Mouse (Mus musculus) liver, postnatal 0 days (tissue): Measurements from ENCODE around the gene Itgax. TPM values are rescaled to one million over a fixed set of nuclear protein-coding genes. Genes with fewer than 3 reads are reported as not detected.
"Not testable (repeated sequence)": the region's sequence is repeated elsewhere in the genome, so short reads cannot be mapped to it uniquely, and the experiment has no call there.

Source experiments
- ATAC-seq: fragments of 200-750 bp; cut with Nextera tagmentation; 2 replicates; pipeline ENCODE4 v1.8.0; 2017; ENCODE audit warnings: mild to moderate bottlenecking, moderate library complexity
- DNase-seq: peaks from one replicate; pipeline ENCODE4 v3.0.0-alpha.2; 2016
- H3K27ac ChIP-seq: fragments of 300-500 bp; sonication (generic); 2 replicates; pipeline ENCODE4 v1.5.1; 2014; ENCODE audit warnings: antibody characterized with exemption, moderate library complexity, mild to moderate bottlenecking, low read depth
- H3K27me3 ChIP-seq: fragments of 300-500 bp; sonication (generic); 2 replicates; pipeline ENCODE4 v1.6.1; 2014; ENCODE audit warnings: low read length, control low read depth, mixed read lengths; ENCODE audit not compliant: insufficient read depth
- H3K36me3 ChIP-seq: fragments of 300-500 bp; sonication (generic); replicated peaks from 2 replicates; pipeline ENCODE4 v1.6.1; 2014; ENCODE audit warnings: mild to moderate bottlenecking, control low read depth, low read length, moderate library complexity, mixed read lengths; ENCODE audit not compliant: insufficient read depth
- H3K4me1 ChIP-seq: fragments of 300-500 bp; sonication (generic); 2 replicates; pipeline ENCODE4 v1.6.1; 2014; ENCODE audit warnings: antibody characterized with exemption, mild to moderate bottlenecking, control low read depth; ENCODE audit not compliant: insufficient read depth
- H3K4me2 ChIP-seq: fragments of 300-500 bp; sonication (generic); 2 replicates; pipeline ENCODE4 v1.6.1; 2014; ENCODE audit warnings: low read depth, mild to moderate bottlenecking, low read length, moderate library complexity, mixed read lengths
- H3K4me3 ChIP-seq: fragments of 300-500 bp; sonication (generic); 2 replicates; pipeline ENCODE4 v1.5.1; 2014; ENCODE audit warnings: low read depth, low read length
- H3K9ac ChIP-seq: fragments of 300-500 bp; sonication (generic); replicated peaks from 2 replicates; pipeline ENCODE4 v1.6.1; 2014; ENCODE audit warnings: mild to moderate bottlenecking, moderate library complexity
- H3K9me3 ChIP-seq: fragments of 300-500 bp; sonication (generic); 2 replicates; pipeline ENCODE4 v1.6.1; 2016; ENCODE audit warnings: mild to moderate bottlenecking, control low read depth, low read length, mixed read lengths
- CTCF ChIP-seq: sonication (generic); IDR thresholded peaks from 2 replicates; pipeline ENCODE4 v1.5.1; 2016; ENCODE audit warnings: antibody characterized with exemption, low read depth
- EP300 ChIP-seq: IDR thresholded peaks from 2 replicates; pipeline ENCODE4 v1.6.1; 2016; ENCODE audit warnings: antibody characterized with exemption, low read depth, mild to moderate bottlenecking
- WGBS: fragments of 180-500 bp; shearing (Covaris S2); extraction: QIAGEN DNeasy Blood & Tissue Kit; methylation state at CpG from one replicate; pipeline ENCODE4 v1.1.7; 2014; ENCODE audit not compliant: insufficient replicate concordance; 5-methylcytosine and 5-hydroxymethylcytosine counted together
- polyA plus RNA-seq: library from polyadenylated mRNA; unstranded; fragments of >200 nt; fragmentation: Nextera tagmentation; extraction: Ambion mirVana; gene quantifications from 2 replicates; pipeline ENCODE4 v1.2.1, GENCODE M21; 2015

The Itgax gene
- polyA plus RNA-seq, 1 experiment from 2014 or later = 0.34 TPM

DNA sequence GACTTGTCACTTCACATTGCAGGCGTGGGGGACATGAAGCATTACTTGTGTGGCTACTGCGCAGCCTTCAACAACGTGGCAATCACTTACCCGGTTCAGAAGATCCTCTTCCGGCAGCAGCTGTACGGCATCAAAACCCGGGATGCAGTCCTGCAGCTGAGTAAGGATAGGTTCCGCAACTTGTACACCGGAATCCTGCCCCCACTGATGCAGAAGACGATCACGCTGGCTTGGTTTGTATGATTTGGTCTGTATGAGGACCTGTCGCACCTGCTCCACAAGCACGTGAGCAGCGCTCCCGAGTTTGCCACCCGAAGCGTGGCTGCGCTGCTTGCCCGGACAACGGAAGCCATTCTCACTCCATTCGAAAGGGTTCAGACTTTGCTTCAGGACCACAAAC lies 24.7 kb downstream of the Itgax start, which contains the start of gene Itgad:
Itgad (plus strand) TSS at position 301 of the 400 bp plus-strand sequence.
- Histone ChIP-seq H3K9me3 (no peaks in the 10 kb centered on the region), H3K4me2 (peak within 1 kb of the TSS; percentile 49), H3K27ac (no peak within 1 kb of the TSS), H3K9ac (no peak within 1 kb of the TSS), H3K4me3 (no peak within 1 kb of the TSS), H3K4me1 (no peaks in the 10 kb centered on the region), H3K27me3 (no peaks in the 10 kb centered on the region), H3K36me3 (no peaks in the 10 kb centered on the region)
- no peak for TF ChIP-seq EP300
- TF ChIP-seq CTCF = no peak
- DNase-seq (no peak), ATAC-seq (no peak)
- 87% methylated on average over 21 of the region's 21 CpGs for WGBS

DNA sequence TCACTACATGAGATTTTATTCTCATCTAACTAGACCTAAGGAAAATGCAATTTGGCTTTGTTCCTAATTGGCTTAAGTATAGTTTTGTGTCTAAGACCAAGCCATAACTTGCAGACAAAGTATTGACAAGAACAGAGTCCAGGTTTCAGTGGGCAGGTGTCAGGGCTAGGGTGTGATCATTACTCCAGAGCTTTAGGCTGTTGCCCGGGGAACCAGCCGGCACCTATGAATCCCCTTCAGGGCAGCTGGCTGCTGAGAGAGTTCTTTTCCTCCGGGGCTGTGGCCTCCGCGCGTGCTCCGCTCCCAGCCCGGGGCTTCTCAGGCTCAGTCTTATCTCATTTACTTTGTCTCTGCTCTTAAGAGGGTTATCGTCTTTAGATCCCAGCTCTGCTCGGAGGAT lies 25.6 kb downstream of the Itgax start:
- no peaks in the 10 kb centered on the region for H3K27me3 ChIP-seq
- H3K9me3 ChIP-seq = no peaks in the 10 kb centered on the region
- DNase-seq (no peak), ATAC-seq (no peak; the same call in 1 of the 2 replicates)
- H3K27ac ChIP-seq = no peak overlapping the region
- peak overlapping the region; percentile 49 for H3K4me2 ChIP-seq
- no peaks in the 10 kb centered on the region for H3K4me1 ChIP-seq
- TF ChIP-seq EP300 (no peak), CTCF (no peak)
- H3K9ac ChIP-seq = no peak overlapping the region
- H3K36me3 ChIP-seq = no peaks in the 10 kb centered on the region
- WGBS = 59% methylated on average over 10 of the region's 10 CpGs
- H3K4me3 ChIP-seq = no peak overlapping the region

DNA sequence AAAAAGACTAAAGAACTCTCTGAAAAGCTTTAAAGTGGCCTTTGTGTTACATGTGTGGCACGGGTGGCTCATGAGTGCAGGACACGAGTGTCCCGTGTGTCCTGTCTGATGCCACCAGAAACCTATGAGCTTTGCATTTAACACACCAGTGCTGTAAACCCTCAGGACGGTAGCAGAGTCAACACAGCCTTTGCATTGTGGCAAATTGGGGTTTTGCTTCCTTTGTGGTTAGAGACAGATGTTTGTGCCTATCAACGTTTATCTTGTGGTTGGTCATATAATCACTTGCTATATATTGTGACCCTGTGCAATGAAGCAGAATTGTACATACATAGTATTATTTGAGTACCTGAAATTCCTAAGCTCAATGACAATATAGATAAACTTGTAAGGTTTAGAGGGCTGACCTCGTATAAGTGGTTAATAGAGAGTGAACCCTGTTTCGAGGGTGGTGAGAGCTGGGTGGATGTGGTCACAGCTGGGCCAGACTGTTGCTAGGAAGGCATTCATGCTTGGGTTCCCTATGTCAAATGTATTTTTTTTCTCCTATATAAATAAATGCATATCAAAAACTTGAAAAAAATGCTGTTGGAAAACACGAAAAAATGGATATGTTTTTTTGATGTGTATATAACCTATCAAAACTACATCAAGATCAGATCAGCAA lies 29.5 kb downstream of the Itgax start:
- not testable (repeated sequence) for H3K9me3 ChIP-seq, H3K36me3 ChIP-seq, H3K27me3 ChIP-seq, DNase-seq, H3K4me3 ChIP-seq, H3K4me2 ChIP-seq, H3K9ac ChIP-seq, H3K4me1 ChIP-seq
- 32% methylated on average over 7 of the region's 8 CpGs for WGBS
- H3K27ac ChIP-seq = peak overlapping the region; percentile 48; the same call in 1 of the 2 replicates
- ATAC-seq = peak; percentile 57; the same call in 1 of the 2 replicates
- TF ChIP-seq EP300 = peak; percentile 27; the same call in 1 of the 2 replicates

DNA sequence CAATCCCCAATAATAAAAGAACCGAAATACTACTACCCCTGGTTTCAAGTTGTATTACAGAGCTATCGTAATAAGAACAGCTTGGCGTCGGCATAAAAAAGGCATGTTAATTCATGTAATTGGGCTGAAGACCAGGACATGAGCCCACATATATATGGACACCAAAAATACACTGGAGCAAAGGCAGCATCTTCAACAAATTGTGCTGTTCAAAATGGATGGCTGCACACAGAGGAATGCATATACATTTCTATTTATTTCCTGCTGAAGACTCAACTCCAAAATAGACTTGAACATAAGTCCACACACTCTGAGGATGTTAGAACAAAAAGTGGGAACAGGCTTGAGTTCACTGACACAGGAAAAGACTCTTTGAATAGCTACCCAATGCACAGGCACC lies 34.7 kb downstream of the Itgax start:
- no peaks in the 10 kb centered on the region for H3K4me1 ChIP-seq
- TF ChIP-seq CTCF (no peak), EP300 (no peak)
- ATAC-seq (no peak), DNase-seq (no peak)
- H3K27me3 ChIP-seq = no peaks in the 10 kb centered on the region
- no peak overlapping the region for H3K9ac ChIP-seq
- no peak overlapping the region for H3K4me2 ChIP-seq
- no peak overlapping the region for H3K27ac ChIP-seq
- H3K4me3 ChIP-seq = no peak overlapping the region
- H3K9me3 ChIP-seq = no peaks in the 10 kb centered on the region
- H3K36me3 ChIP-seq = no peaks in the 10 kb centered on the region
- WGBS = 88% methylated on average over 4 of the region's 4 CpGs

- H3K27ac ChIP-seq = no peak overlapping the region
- no peak for ATAC-seq
- TF ChIP-seq CTCF = no peak
- no peak for TF ChIP-seq EP300
- no peak overlapping the region for H3K9ac ChIP-seq
- WGBS = 84% methylated on average over 7 of the region's 7 CpGs
- H3K4me2 ChIP-seq = no peak overlapping the region
- no peak overlapping the region for H3K4me3 ChIP-seq
- H3K27me3 ChIP-seq = no peaks in the 10 kb centered on the region
- no peaks in the 10 kb centered on the region for H3K9me3 ChIP-seq
- H3K36me3 ChIP-seq = no peaks in the 10 kb centered on the region
- H3K4me1 ChIP-seq = no peaks in the 10 kb centered on the region
- DNase-seq = no peak
These were observed 37.0 kb downstream of the Itgax start for GRCm38 (mm10) chr7:128166391-128166790.

DNA sequence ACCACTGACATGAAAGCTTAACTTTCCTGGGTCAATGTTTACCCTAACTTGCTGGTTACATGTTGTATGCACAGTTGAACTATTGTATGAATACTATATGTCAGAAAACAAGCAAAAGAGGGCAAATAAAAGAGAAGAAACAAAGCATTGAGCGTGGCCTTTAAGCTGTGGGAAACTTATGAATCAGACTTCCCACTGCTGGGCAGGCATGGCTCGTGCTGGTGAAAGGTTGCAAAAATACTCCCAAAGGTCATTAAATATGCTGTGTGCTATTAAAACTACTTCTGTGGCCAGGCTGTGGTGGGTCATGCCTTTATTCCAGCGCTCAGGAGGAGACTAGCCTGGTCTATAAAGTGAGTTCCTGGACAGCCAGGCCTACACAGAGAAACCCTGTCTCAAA lies 40.6 kb downstream of the Itgax start:
- no peaks in the 10 kb centered on the region for H3K9me3 ChIP-seq
- ATAC-seq = no peak
- H3K4me1 ChIP-seq = no peaks in the 10 kb centered on the region
- no peak for DNase-seq
- H3K4me2 ChIP-seq = no peak overlapping the region
- no peaks in the 10 kb centered on the region for H3K36me3 ChIP-seq
- no peak overlapping the region for H3K4me3 ChIP-seq
- no peak overlapping the region for H3K9ac ChIP-seq
- 73% methylated on average over 3 of the region's 3 CpGs for WGBS
- TF ChIP-seq CTCF (no peak), EP300 (no peak)
- no peaks in the 10 kb centered on the region for H3K27me3 ChIP-seq
- no peak overlapping the region for H3K27ac ChIP-seq

DNA sequence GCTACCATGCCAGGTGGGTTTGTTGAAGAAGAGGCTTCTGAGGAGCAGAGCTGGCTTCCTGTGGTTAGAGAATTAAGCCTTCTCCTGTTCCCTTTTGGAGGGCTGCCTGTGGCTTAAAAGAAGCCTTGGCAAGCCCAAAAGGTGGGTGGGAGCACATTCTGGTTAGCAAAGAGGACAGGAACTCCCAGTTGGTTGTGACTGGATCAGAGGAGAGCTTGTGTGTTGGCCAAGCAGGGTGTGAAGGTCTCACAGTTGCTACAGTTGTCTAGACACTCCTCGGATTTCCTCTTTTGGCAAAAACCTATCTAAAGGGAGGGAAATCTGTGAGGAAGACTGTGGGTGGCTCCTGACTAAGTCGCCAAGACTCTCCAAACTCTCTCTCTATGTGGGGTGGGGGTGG lies 49.0 kb downstream of the Itgax start:
- Histone ChIP-seq H3K9ac (no peak overlapping the region), H3K27ac (no peak overlapping the region), H3K4me1 (peaks cover 7% of the 10 kb centered on the region), H3K36me3 (no peaks in the 10 kb centered on the region), H3K9me3 (no peaks in the 10 kb centered on the region), H3K4me3 (no peak overlapping the region), H3K4me2 (no peak overlapping the region), H3K27me3 (no peaks in the 10 kb centered on the region)
- TF ChIP-seq EP300 = no peak
- TF ChIP-seq CTCF = no peak
- ATAC-seq (no peak), DNase-seq (no peak)
- WGBS = 25% methylated on average over 2 of the region's 2 CpGs
